Mouse (Mus musculus): ENCODE results near the gene Cacna2d2. TPM values are rescaled to one million over a fixed set of nuclear protein-coding genes. Genes with fewer than 3 reads are reported as not detected.

The Cacna2d2 gene
- polyA plus RNA-seq, 1 experiment, result not detected

GRCm38 (mm10) chr9:107521711-107522399 lies 122.4 kb downstream of the Cacna2d2 start:
- H3K4me3 ChIP-seq (replicated peaks), result peak overlapping the region; percentile 90
- H3K4me1 ChIP-seq, result peaks cover 48% of the 10 kb centered on the region
- no peak for TF ChIP-seq FLI1 (IDR thresholded peaks at IDR 0.05; ENCODE audit: low read length)
- H3K9me3 ChIP-seq, result no peaks in the 10 kb centered on the region
- peaks cover 91% of the 10 kb centered on the region for H3K27me3 ChIP-seq (replicated peaks)
- H3K36me3 ChIP-seq (replicated peaks; ENCODE audit: low read length), result no peaks in the 10 kb centered on the region

- H3K4me1 ChIP-seq, result peaks cover 53% of the 10 kb centered on the region
- peaks cover 93% of the 10 kb centered on the region for H3K27me3 ChIP-seq (replicated peaks)
- TF ChIP-seq FLI1 (IDR thresholded peaks at IDR 0.05; ENCODE audit: low read length), result no peak
- no peak for TF ChIP-seq GATA1 (IDR thresholded peaks at IDR 0.05; ENCODE audit: borderline replicate concordance, low read length)
- H3K4me3 ChIP-seq (replicated peaks), result peak overlapping the region; percentile 90
- H3K9me3 ChIP-seq, result no peaks in the 10 kb centered on the region
- H3K36me3 ChIP-seq (replicated peaks; ENCODE audit: low read length), result no peaks in the 10 kb centered on the region
These were observed 122.9 kb downstream of the Cacna2d2 start for GRCm38 (mm10) chr9:107522400-107522711.

GRCm38 (mm10) chr9:107526198-107527026 lies 127.0 kb downstream of the Cacna2d2 start:
- peaks cover 40% of the 10 kb centered on the region for H3K4me1 ChIP-seq
- no peaks in the 10 kb centered on the region for H3K9me3 ChIP-seq
- no peaks in the 10 kb centered on the region for H3K36me3 ChIP-seq (replicated peaks; ENCODE audit: low read length)
- H3K27me3 ChIP-seq (replicated peaks), result peaks cover 77% of the 10 kb centered on the region
- peak overlapping the region; percentile 91 for H3K4me3 ChIP-seq (replicated peaks)
- TF ChIP-seq FLI1 (IDR thresholded peaks at IDR 0.05; ENCODE audit: low read length), result no peak
- no peak for TF ChIP-seq GATA1 (IDR thresholded peaks at IDR 0.05; ENCODE audit: borderline replicate concordance, low read length)

- H3K27me3 ChIP-seq (replicated peaks), result peaks cover 7% of the 10 kb centered on the region
- H3K36me3 ChIP-seq (replicated peaks; ENCODE audit: low read length), result peaks cover 31% of the 10 kb centered on the region
- peak within 1 kb of the TSS; percentile 100 for H3K4me3 ChIP-seq (replicated peaks)
- TF ChIP-seq GATA1 (IDR thresholded peaks at IDR 0.05; ENCODE audit: borderline replicate concordance, low read length) (no peak), FLI1 (IDR thresholded peaks at IDR 0.05; ENCODE audit: low read length) (no peak)
- H3K9me3 ChIP-seq, result no peaks in the 10 kb centered on the region
- H3K4me1 ChIP-seq, result peaks cover 49% of the 10 kb centered on the region
These were observed 134.5 kb downstream of the Cacna2d2 start, which contains the start of gene Tmem115 for GRCm38 (mm10) chr9:107533791-107534407. TSS of gene Tmem115 (plus strand) at chr9:107533945.

GRCm38 (mm10) chr9:107534408-107535202 lies 135.2 kb downstream of the Cacna2d2 start:
- Histone ChIP-seq H3K36me3 (replicated peaks; ENCODE audit: low read length) (peaks cover 38% of the 10 kb centered on the region), H3K27me3 (replicated peaks) (peaks cover 7% of the 10 kb centered on the region), H3K9me3 (no peaks in the 10 kb centered on the region), H3K4me1 (peaks cover 50% of the 10 kb centered on the region), H3K4me3 (replicated peaks) (peak overlapping the region; percentile 100)
- TF ChIP-seq GATA1 (IDR thresholded peaks at IDR 0.05; ENCODE audit: borderline replicate concordance, low read length), result no peak
- no peak for TF ChIP-seq FLI1 (IDR thresholded peaks at IDR 0.05; ENCODE audit: low read length)

- no peak overlapping the region for H3K4me3 ChIP-seq (replicated peaks)
- H3K27me3 ChIP-seq (replicated peaks), result no peaks in the 10 kb centered on the region
- TF ChIP-seq FLI1 (IDR thresholded peaks at IDR 0.05; ENCODE audit: low read length) (no peak), GATA1 (IDR thresholded peaks at IDR 0.05; ENCODE audit: borderline replicate concordance, low read length) (no peak)
- peaks cover 80% of the 10 kb centered on the region for H3K4me1 ChIP-seq
- H3K36me3 ChIP-seq (replicated peaks; ENCODE audit: low read length), result peaks cover 49% of the 10 kb centered on the region
- no peaks in the 10 kb centered on the region for H3K9me3 ChIP-seq
These were observed 138.8 kb downstream of the Cacna2d2 start for GRCm38 (mm10) chr9:107538231-107538630.

GRCm38 (mm10) chr9:107538711-107539110 lies 139.3 kb downstream of the Cacna2d2 start:
- H3K36me3 ChIP-seq (replicated peaks; ENCODE audit: low read length), result peaks cover 53% of the 10 kb centered on the region
- H3K9me3 ChIP-seq, result no peaks in the 10 kb centered on the region
- TF ChIP-seq GATA1 (IDR thresholded peaks at IDR 0.05; ENCODE audit: borderline replicate concordance, low read length), result no peak
- TF ChIP-seq FLI1 (IDR thresholded peaks at IDR 0.05; ENCODE audit: low read length), result no peak
- H3K4me3 ChIP-seq (replicated peaks), result no peak overlapping the region
- no peaks in the 10 kb centered on the region for H3K27me3 ChIP-seq (replicated peaks)
- peaks cover 79% of the 10 kb centered on the region for H3K4me1 ChIP-seq

- Histone ChIP-seq H3K36me3 (replicated peaks; ENCODE audit: low read length) (peaks cover 64% of the 10 kb centered on the region), H3K27me3 (replicated peaks) (no peaks in the 10 kb centered on the region), H3K4me1 (peaks cover 74% of the 10 kb centered on the region), H3K9me3 (no peaks in the 10 kb centered on the region), H3K4me3 (replicated peaks) (peak overlapping the region; percentile 34)
- TF ChIP-seq GATA1 (IDR thresholded peaks at IDR 0.05; ENCODE audit: borderline replicate concordance, low read length) (no peak), FLI1 (IDR thresholded peaks at IDR 0.05; ENCODE audit: low read length) (no peak)
These were observed 140.5 kb downstream of the Cacna2d2 start for GRCm38 (mm10) chr9:107539940-107540339.

- H3K9me3 ChIP-seq, result no peaks in the 10 kb centered on the region
- peaks cover 74% of the 10 kb centered on the region for H3K4me1 ChIP-seq
- no peak for TF ChIP-seq FLI1 (IDR thresholded peaks at IDR 0.05; ENCODE audit: low read length)
- no peak overlapping the region for H3K4me3 ChIP-seq (replicated peaks)
- H3K27me3 ChIP-seq (replicated peaks), result no peaks in the 10 kb centered on the region
- H3K36me3 ChIP-seq (replicated peaks; ENCODE audit: low read length), result peaks cover 69% of the 10 kb centered on the region
These were observed 141.0 kb downstream of the Cacna2d2 start for GRCm38 (mm10) chr9:107540420-107540819.

All from megakaryocyte, embryonic 14.5 days (primary cell).